Mouse (Mus musculus) cerebellum, adult 8-10 months (tissue): Measurements from ENCODE around the gene Slc38a6.

Source experiments
- DNase-seq: peaks from one replicate; pipeline ENCODE4 v3.0.0; 2022

Slc38a6 gene

DNA sequence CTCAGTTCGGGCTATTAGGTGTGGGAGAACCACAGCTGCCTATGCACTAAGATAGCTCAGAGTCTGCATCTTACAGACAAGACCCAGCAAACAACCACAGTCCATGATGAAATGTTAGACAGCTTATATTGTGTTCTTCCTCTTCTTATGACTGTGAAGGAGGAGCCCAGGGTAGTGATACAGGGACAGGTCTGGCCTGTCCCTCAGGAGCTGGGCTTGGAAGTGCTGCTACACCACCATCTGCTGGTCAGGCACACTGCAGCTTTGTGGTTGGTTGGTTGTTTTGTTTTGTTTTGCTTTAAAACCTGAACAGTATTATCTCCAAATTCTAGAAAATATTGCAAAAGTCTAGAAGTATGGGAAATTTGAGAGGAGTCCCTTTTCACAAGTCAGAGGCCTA lies 38.2 kb downstream of the Slc38a6 start:
- no peak for DNase-seq

DNA sequence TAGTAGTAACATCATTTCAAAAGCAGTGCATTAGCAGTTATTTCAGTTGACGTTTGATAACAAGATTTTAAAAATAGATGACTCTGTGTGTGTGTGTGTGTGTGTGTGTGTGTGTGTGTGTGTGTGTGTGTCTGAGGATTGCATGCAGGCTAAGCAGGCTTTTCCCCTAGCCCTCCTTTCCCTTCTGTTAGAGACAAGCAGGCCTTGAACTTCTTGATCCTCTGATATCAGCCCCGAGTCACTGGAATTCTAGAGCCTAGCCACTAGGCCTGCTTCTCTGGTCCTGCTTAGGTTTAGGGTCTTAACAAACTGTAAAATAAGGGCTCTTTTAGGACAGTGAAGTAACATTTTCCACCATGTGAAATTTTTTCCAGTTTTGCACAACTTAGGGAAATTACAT lies 38.6 kb downstream of the Slc38a6 start:
- no peak for DNase-seq

DNA sequence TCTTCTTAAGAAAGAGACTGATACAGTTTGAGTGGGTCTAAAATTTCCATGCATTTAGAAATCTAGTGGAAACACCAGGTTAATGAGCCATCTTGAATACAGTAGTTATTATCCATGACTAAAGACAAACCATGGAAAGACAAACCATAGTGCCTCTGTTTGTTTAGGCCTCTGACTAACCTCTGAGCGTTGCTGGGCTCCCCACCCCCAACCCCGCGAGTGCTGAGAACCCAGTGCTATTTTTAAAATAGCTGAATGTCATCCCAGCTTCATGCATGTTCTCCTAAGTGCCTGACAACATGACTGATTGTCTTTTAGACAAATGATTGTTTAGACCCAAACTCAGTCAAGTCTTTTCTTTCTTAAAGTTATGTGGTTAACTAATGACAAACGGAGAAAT lies 39.0 kb downstream of the Slc38a6 start:
- DNase-seq = no peak

DNA sequence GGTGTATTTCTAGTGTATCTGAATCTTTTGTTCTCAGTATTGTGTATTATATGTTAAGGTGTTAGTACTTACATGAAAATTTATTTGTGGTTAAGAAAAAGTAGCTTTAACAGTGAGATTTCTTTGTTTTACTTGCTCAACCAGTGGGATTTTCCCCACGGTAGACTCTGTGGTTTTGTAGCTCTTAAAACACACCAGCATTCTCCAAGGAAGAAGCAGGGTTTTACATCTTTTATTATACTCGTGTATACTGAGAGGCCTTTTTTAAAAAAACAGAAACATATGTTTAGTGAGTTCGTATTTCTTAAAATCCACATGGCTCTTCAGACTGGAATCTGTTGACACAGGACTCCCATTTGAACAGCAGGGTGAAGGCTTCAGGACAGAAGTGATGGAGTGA lies 40.8 kb downstream of the Slc38a6 start:
- DNase-seq = no peak

DNA sequence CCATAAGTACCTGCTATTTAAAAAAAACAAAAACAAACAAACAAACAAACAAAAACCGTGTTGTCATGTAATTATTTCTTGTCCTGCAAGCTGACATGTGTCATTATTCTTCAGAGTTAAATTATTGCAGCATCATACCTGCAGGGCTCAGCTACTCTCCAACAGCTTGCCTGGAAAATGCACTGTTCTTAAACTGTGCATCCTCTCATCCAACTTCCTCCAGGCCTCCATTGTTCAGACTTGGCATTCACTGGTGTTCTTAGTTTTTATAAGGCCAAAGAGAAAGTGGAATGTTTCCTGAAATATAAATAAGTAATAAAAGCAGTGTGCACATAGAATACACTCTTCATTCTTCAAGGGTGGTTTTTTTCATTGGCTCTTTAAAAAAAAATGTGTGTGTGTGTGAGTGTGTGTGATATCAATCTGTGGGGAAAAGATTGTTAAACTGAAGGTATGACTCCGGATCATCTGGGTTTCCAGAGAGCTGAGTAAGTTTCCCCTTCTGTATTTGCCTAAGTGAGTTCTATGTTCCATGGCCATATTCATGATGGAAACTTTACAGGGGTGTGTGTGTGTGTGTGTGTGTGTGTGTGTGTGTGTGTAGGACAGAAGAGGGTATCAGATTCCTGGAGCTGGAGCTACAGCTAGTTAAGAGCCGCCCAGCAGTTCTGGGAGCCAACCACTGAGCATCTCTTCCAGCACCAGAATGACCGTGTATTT lies 42.0 kb downstream of the Slc38a6 start:
- no peak for DNase-seq

DNA sequence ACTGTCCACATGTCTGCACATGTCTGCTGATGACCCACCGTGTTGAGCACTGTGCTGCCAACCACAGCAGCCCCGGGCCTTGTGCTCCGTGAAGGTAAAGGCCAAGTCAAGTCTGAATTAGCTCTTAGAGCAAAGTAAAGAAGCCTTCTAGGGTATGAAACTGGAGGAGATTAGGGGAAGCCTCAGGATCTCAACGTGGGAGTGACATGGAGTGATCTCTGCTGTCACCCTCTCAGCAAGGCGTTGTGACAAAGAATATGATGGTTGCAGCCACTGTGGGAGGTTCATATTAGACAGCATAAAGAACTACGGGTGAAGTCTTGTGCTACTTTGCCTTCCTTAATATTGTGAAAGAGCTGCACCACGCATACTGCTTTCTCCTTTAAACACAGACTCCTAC lies 43.7 kb downstream of the Slc38a6 start:
- DNase-seq = no peak

DNA sequence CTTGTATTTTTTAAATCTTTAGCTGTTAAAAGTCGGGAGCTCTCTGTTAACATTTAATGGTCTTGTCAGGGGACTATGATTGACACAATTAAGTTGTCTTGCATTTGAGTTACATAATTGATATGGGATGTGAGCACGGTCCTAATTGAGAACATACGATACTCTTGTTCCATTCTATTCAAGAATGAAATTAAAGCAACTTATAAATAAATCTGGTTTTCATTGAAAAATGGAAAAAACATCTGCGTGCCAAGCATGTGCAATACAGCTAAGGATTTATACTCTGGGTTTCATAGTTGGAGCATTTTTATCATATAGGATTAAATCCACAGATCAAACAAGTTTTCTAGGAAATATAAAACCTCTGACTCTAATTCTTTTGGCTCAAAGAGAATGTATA lies 46.1 kb downstream of the Slc38a6 start:
- no peak for DNase-seq

DNA sequence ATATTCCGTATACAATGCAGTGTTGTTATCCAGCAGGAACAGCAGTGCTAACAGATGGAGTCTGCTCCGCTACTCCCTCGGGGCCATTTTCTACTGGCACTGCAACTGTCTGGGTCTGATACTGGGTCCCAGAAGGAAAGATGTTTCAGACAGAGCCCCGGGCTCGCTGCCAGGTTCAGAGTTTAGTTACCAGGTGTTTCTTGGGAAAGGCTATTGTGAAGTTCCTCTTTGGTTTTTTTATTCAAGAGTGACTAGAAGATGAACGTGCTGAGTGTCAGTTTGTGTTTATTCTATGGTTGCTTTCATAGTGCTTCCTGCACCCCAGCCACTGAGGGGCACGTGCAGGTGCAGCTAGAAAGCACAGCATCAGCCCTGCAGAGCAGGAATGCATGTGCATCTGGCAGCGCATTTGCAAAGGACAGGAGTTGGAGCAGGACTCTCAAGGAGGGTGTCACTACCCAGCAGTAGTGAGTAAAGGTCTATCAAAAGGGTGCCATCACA lies 47.5 kb downstream of the Slc38a6 start:
- DNase-seq = no peak

DNA sequence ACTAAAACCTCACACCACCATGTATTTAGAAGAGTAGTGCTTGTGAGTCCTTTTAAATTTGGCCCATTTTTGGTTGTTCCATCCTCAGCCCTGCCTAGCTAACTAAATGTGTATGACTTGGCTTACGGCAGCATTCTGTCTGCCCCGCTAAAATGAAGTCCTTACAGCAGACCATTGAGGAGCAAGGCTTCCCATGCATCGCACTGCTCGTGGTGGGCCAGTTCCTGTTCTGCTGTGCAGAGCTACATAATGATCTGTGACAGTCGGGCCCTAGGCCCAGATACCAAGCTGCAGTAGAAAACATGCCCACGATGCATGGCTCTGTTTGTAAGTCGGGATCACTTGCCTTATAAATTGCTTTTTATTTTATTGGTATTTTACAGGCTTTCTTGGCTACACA lies 50.5 kb downstream of the Slc38a6 start:
- no peak for DNase-seq

DNA sequence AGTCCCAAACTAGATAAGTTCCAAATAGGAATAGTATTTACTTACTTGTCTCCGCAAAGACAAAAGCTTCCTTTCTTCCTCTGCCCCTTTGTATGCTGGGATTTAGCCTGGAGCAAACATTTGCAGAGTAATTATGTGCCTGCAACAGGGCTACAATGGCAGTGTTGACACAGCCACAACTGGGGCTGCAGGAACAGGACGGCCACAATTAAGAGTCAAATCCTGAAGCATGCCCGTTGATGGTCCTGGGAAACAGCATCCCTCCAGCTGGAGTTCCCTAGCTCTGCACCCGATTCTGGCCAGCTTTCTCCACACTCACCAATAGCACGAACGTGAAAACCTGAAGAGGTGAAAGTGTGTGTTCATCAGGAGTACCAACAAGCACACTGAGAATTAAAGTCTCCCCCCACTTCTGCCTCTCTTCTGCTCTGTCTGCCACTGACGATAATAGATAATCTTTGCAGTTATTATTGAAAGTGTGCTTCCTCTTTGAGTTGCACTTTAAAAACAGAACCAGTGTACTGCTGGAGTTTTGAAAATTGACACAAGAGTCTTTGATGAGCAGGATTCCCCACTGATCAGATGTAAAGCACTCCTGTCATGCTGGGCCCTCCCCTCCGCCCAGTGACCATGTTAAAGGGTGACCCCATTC lies 54.2 kb downstream of the Slc38a6 start:
- DNase-seq = no peak

DNA sequence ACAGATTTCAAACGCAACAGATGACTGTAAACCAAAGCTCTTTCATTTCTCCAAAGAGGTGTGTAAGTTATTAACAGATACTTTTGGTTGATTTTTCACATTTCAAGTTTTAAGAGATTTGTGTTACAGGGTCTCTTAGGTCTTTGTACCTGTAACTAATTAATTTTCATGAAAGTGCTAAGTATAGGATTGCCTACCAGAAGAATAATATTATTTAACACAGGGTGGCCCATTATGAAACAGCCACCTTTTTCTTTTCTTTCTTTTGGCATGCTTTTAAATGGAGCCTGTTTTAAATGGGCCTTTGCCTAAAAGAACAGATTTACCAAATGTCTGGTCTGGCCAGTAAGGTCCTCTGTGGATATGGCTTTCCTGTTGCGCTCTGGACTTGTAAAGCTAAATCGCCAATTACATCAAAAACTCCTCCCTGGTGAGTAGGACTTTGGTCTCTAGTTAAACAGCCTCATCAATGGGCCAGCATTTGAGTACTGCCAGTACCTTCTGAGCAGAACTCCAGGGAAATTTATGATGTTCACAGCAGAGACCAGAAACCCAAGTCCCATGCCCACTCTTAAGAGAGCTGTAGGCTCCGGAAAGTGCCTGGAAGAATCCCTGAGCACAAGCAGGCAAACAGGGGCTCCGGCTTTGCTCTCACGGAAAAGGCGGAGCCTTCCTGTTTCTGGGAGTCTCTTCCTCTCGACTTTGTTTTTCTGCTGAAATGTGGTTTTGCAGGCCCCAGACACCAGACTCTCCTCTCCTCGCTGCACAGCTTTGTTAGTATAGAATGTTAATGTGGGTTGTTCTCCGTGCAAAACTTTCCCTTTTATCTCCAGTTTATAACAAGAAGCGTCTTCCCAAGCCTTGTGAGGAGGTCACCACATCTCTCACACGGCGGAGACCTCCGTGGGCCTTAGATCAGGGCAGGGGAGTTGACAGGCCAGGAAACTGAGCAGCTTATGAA lies 55.4 kb downstream of the Slc38a6 start:
- no peak for DNase-seq

DNA sequence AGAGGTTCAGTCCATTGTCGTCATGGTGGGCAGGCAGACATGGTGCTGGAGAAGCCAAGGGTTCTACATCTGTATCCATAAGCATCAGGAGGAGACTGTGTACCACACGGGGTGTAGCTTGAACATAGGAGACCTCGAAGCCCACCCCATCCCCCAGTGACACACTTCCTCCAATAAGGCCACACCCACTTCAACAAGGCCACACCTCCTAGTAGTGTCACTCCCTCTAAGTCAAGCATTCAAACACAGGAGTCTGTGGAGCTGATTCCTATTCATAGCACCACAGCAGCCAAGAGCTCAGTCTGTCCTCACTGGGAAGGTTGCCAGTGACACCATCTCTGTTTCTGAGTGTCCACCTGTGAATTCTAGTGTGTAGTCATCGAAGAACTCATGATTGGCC lies 57.7 kb downstream of the Slc38a6 start:
- no peak for DNase-seq

DNA sequence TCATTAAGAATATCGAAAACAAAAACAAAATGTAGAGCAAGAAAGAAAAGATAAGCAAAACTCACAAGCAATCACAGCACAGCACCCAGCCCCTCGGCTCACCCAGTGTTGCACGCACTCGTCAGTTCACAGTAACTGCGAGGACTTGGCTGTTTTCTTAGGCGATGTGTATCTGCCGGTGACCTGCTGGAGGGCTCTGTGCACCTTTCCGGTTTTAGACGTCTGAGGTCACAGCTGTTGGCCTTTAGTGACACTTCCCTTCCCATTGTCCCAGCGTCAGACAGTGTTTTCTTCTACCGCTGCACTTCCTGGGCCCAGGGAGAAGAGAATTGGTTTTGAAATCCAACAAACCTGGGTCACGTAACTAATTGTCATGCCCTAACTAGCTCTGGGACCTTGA lies 58.6 kb downstream of the Slc38a6 start:
- DNase-seq = no peak

DNA sequence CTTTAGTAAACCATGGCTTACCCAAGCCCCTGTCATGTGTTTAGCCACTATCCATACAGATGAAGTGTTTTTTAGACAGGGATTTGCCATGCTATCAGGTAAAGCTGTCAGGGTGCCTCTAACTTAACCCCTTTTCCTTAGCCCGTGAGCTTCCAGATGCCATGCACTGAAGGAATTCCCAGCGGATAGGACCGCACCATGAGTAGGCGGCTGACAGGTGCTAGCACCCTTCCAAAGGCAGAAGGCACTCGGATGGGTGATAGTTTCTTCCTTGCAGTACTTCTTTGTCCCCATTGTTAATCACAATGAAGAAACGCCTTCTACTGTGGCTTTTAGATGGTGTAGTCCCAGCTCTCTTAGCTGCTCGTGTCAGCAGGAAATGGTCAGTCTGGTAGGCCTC lies 60.6 kb downstream of the Slc38a6 start:
- DNase-seq = no peak

DNA sequence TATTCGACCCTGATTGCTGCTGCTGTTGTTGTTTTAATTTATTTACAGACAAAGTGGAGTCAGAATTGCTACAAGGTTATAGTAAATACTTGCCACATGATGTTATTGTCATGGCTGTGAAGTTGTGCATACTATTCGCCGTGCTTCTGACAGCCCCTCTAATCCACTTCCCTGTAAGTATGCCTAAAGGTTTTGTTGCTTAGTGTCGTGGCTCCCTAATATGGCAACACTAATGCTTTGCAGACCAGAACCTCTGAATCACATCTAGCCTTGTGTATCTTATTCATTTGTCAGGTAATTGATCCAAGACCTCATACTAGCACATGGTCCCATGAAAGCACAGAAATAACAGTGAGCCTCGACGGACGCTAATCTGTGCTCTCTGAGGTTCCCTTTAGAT lies 63.9 kb downstream of the Slc38a6 start:
- DNase-seq = no peak

DNA sequence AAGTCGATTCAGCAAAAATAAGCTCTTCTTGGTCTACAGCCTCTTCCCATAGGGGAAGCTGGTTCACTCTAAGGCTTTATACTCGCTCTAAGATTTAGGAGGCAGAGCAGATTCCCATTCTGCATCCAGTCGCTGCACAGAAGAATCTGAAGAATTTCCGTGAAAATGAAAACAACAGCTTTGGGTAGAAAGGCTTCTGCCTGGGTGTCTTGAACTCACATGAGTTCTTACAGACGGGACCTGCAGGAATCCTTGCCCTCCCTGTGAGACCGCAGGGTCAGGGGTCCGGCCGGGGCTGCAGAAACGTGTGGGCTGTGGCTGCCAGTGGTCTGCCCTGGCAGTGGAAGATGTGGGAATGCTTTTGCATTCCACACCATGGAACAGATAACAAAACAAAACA lies 64.4 kb downstream of the Slc38a6 start:
- DNase-seq = no peak

DNA sequence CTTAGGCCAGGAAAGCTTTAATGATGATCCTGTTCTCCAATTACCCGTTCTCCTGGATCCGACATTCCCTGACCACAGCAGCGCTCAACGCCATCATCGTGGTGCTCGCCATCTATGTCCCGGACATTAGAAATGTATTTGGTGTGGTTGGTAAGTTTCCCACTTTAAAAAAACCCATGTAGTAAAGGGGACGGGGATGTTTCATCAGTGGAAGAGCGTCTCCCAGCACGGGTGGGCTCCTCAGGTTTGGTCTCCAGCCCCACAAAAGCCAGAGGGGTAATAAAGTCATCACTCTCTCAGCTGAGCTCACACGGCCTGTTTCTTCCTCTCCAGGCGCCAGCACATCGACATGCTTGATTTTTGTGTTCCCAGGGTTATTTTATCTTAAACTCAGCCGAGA lies 65.2 kb downstream of the Slc38a6 start:
- DNase-seq = no peak

DNA sequence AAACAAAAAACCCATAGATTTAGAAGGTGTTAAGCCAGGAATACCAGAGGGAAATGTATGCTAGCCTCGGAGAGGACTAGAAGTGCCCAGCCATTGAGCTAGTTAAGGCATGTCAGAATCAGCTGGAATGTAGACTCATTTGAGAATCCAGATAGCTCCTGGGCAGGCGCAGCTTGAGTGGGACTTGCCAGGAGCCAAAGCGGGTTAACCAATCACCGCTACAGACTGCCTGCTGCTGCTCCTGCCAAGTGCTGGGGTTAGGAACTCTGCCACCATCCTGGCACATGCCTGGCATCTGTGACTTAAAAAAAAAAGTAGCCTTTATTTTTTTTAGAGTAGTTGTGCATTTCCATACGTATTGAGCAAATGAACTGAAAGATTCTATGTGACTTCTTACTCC lies 66.8 kb downstream of the Slc38a6 start:
- DNase-seq = no peak

DNA sequence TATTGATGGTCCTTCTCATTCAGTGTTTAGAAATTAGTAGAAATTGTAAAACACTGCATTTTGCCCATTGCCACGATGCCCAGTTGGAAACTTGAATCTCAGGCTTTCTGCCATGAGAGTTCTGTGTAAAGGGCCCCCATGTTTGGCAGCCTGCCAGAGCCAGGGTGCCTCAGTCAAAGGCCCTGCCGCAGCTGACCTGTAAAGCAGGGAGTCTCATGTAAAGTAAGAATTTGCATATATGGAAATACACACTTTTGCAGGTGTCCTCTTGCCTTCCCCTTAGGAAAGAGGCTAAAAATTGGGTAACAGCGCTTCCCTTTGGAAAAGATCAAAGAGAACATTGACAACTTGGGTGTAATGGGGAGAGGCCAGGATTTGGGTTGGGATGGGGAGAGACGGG lies 67.9 kb downstream of the Slc38a6 start:
- no peak for DNase-seq

DNA sequence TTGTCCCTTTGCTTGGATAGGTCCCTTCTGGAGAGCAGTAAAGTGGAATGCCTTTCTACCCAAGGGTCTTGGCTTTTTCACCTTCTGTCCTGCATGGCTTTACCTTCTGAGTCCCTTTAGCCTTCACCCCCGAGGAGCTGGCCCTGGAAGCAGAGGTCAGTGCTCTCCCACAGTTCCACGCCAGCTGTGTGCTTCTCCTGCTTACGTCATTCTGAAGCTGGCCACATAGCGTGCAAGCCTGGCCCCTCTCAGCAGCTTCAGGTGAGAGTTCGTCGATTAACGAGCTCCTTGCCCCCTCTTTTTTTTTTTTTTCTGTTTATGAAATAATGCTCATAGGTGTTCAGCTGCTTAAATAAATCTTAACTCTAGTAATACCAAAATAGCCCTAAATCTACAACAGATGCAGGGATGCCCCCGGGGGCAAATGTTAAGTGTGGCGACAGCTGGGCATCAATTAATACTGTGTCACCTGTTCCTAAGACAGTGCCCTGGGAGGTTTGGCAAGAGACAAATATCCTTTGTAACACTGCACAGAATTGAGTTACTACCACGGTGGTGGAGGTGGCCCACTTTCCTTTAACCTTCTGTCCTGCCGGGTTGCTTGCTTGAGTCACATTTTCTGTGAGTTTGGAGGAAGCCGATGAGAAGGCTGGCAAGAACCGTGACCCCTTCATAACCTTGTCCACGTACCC lies 68.7 kb downstream of the Slc38a6 start:
- no peak for DNase-seq

DNA sequence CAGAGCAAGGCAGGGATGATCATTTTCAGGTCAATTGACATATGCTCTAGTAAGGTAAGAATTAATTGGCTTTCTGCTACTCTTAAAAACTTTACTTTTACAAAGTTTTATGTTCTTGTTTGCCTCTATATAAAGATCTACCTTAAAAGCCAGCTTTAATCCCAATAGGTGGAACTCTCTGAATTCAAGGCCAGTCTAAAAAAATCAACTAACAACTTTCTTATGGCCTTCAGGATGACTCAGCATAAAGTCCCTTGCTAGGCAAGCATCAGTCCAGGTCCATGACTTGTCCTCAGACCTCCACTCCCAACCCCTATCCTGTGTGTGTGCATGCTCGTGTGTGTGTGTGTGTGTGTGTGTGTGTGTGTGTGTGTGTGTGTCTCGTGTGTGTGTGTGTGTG lies 70.1 kb downstream of the Slc38a6 start:
- DNase-seq = no peak

DNA sequence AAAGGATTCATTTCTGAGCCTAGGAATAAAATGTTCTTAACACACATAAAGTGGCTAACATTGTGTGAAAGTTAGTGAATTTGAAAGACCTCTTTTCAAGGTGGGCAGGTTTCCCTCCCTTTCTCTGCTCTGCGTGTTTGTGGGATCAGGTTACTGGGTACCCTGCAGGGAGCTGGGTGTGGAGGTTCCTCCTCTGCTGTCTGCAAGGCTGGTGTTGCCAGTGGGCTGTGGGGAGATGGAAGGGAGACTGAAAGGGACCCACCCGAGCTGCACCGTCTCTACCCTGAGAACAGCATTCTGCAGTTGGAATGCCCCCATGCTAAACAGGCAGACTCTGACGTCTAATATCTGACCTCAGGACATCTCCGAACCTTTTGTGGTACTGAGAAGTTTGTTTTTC lies 70.7 kb downstream of the Slc38a6 start:
- no peak for DNase-seq

DNA sequence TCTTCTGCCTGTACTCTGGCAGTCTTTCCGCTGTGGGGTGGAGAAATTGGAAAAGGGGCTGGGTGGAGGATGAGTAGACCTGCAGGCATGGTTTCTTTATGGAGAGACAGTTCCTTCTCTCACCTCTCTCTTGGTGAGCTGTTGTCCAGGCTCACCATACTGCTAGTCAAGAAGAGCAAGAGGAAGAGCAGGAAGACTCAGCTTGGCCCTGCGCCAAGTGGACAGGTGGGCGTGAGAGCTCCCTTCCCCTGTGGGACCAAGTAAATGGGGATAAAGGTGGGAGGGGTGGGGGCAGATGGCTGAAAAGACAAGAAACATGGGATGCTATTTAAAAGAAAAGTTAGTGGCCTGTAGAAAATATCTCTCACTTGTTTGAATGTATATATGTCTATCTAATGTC lies 71.2 kb downstream of the Slc38a6 start:
- DNase-seq = no peak
